Comparison of ENCODE assay signal across 10 mouse cellular contexts in the genomic region with DNA sequence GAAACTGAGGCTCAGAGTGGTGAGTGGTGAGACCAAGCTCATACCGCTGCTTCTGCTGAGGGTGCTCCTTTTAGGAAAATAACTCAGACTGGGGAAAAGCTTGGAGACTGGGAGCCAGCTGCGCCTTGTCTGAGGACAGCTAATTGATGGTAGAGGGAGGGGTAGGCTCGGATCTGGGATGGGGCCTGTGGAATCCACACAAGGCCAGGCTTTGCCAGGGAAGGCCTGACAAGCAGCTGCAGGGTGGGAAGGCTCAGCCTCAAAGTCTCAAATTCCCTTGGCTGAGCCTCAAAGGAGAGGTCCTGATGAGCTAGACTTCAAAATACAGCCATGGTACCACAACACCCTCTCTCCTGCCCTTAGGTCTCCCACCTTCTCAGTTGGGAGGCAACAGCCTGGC. TPM values are rescaled to one million over a fixed set of nuclear protein-coding genes. Genes with fewer than 3 reads are reported as not detected.
DNase-seq lines count a peak whose midpoint lies in the region; ATAC-seq and TF ChIP-seq lines count a peak whose summit lies in the region.
"Had no signal": no experiment of that assay in that cellular context is flagged by ENCODE, and none has a peak within 500 bp of the region (broad histone marks: within the 10 kb centered on the region; RNA-seq: fewer than 3 reads in every experiment).

No protein-coding gene starts in this region.

- H3K4me1 ChIP-seq in heart, embryonic 11.5 days (ENCODE audit: control insufficient read depth, insufficient read depth, low read length) = no peaks in the 10 kb centered on the region
- no peaks in the 10 kb centered on the region for H3K4me1 ChIP-seq in liver, embryonic 12.5 days
- no peaks in the 10 kb centered on the region; the same call in 1 of the 2 replicates for H3K4me1 ChIP-seq in limb, embryonic 14.5 days (ENCODE audit: control insufficient read depth, insufficient read depth, low read length)
- H3K4me1 ChIP-seq in stomach, embryonic 15.5 days = peaks cover 27% of the 10 kb centered on the region

- no peak for ATAC-seq in heart, embryonic 11.5 days (replicated peaks; ENCODE audit: insufficient number of reproducible peaks, low FRiP score, low TSS enrichment)
- no peak for ATAC-seq in liver, embryonic 12.5 days
- peak; percentile 74; the same call in 1 of the 2 replicates for ATAC-seq in limb, embryonic 14.5 days (ENCODE audit: low FRiP score, low read depth)
- ATAC-seq in stomach, embryonic 15.5 days (ENCODE audit: insufficient read depth, low FRiP score, low read depth) = peak; percentile 44; the same call in 1 of the 2 replicates

- H3K36me3 ChIP-seq in heart, embryonic 11.5 days (ENCODE audit: control insufficient read depth, insufficient read depth, low read length) = no peaks in the 10 kb centered on the region
- H3K36me3 ChIP-seq in liver, embryonic 12.5 days = no peaks in the 10 kb centered on the region
- no peaks in the 10 kb centered on the region for H3K36me3 ChIP-seq in limb, embryonic 14.5 days (ENCODE audit: control insufficient read depth, insufficient read depth, low read length)
- no peaks in the 10 kb centered on the region for H3K36me3 ChIP-seq in stomach, embryonic 15.5 days

- no peak overlapping the region for H3K9ac ChIP-seq in heart, embryonic 11.5 days (ENCODE audit: low read depth, low read length)
- H3K9ac ChIP-seq in liver, embryonic 12.5 days = no peak overlapping the region
- H3K9ac ChIP-seq in limb, embryonic 14.5 days (ENCODE audit: low read depth, low read length, severe bottlenecking) = no peak overlapping the region
- H3K9ac ChIP-seq in stomach, embryonic 15.5 days = no peak overlapping the region
- H3K9ac ChIP-seq: liver, embryonic 14.5 days had no signal

- 40% methylated on average over 3 of the region's 3 CpGs for WGBS in heart, embryonic 11.5 days (ENCODE audit: insufficient replicate concordance)
- WGBS in liver, embryonic 12.5 days (ENCODE audit: insufficient replicate concordance) = 50% methylated on average over 3 of the region's 3 CpGs
- 16% methylated on average over 3 of the region's 3 CpGs for WGBS in limb, embryonic 14.5 days
- WGBS in stomach, embryonic 15.5 days = 33% methylated on average over 3 of the region's 3 CpGs

- TF ChIP-seq POLR2A in limb, embryonic 14.5 days (IDR thresholded peaks at IDR 0.05; ENCODE audit: borderline replicate concordance, extremely low read depth, insufficient read depth, insufficient read length) = no peak

- intact Hi-C loops in heart, postnatal 10 days (cut with DNase I) = no loop called here

- H3K27ac ChIP-seq in heart, embryonic 11.5 days (ENCODE audit: low read depth, low read length) = no peak overlapping the region
- H3K27ac ChIP-seq in liver, embryonic 12.5 days = no peak overlapping the region
- no peak overlapping the region for H3K27ac ChIP-seq in limb, embryonic 14.5 days (replicated peaks; ENCODE audit: low read depth, low read length)
- peak overlapping the region; percentile 62 for H3K27ac ChIP-seq in stomach, embryonic 15.5 days
- H3K27ac ChIP-seq: liver, embryonic 14.5 days had no signal

- H3K27me3 ChIP-seq in heart, embryonic 11.5 days (ENCODE audit: control insufficient read depth, insufficient read depth, low read length) = no peaks in the 10 kb centered on the region; the same call in 1 of the 2 replicates
- no peaks in the 10 kb centered on the region for H3K27me3 ChIP-seq in liver, embryonic 12.5 days (replicated peaks)
- H3K27me3 ChIP-seq in limb, embryonic 14.5 days (ENCODE audit: control insufficient read depth, insufficient read depth, low read length) = no peaks in the 10 kb centered on the region
- H3K27me3 ChIP-seq in stomach, embryonic 15.5 days (replicated peaks) = no peaks in the 10 kb centered on the region

- H3K9me3 ChIP-seq in heart, embryonic 11.5 days (replicated peaks; ENCODE audit: control insufficient read depth, low read length) = no peaks in the 10 kb centered on the region
- no peaks in the 10 kb centered on the region for H3K9me3 ChIP-seq in liver, embryonic 12.5 days (replicated peaks)
- no peaks in the 10 kb centered on the region for H3K9me3 ChIP-seq in limb, embryonic 14.5 days (ENCODE audit: control insufficient read depth, low read length)
- no peaks in the 10 kb centered on the region for H3K9me3 ChIP-seq in stomach, embryonic 15.5 days

- H3K4me2 ChIP-seq in heart, embryonic 11.5 days = no peak overlapping the region
- no peak overlapping the region for H3K4me2 ChIP-seq in liver, embryonic 12.5 days
- H3K4me2 ChIP-seq in limb, embryonic 14.5 days (replicated peaks; ENCODE audit: low read depth, low read length, severe bottlenecking) = no peak overlapping the region
- no peak overlapping the region for H3K4me2 ChIP-seq in stomach, embryonic 15.5 days

- no peak overlapping the region for H3K4me3 ChIP-seq in heart, embryonic 11.5 days (ENCODE audit: low read depth, low read length)
- no peak overlapping the region for H3K4me3 ChIP-seq in liver, embryonic 12.5 days
- no peak overlapping the region for H3K4me3 ChIP-seq in limb, embryonic 14.5 days (replicated peaks; ENCODE audit: low read length)
- no peak overlapping the region for H3K4me3 ChIP-seq in stomach, embryonic 15.5 days (replicated peaks)

- peak; percentile 30 for DNase-seq in heart, postnatal 10 days
- DNase-seq in liver = peak; percentile 20
- peak; percentile 39 for DNase-seq in limb, embryonic 14.5 days (ENCODE audit: low spot score)
- no peak for DNase-seq in cerebellum, postnatal 4 days (ENCODE audit: low spot score in 2 of 2)
- no peak for DNase-seq in ovary, postnatal 36 days (ENCODE audit: low spot score)
- DNase-seq: right cerebral cortex, postnatal 25 days had no signal

RNA-seq across cellular contexts. Expression of a gene that starts 36.9 kb away (rescaled TPM):
- total RNA-seq in heart, postnatal 10 days (2021) = 10 to 100 TPM; 20.9 to 21.8 TPM
- 3.1 and 3.3 TPM in 2 replicates for polyA plus RNA-seq in heart, embryonic 11.5 days (2014; fragmentation: Nextera tagmentation; extraction: Ambion mirVana)
- polyA plus RNA-seq in liver, embryonic 12.5 days (2016; fragmentation: Nextera tagmentation; extraction: Ambion mirVana) = 8.0 and 9.2 TPM in 2 replicates
- polyA plus RNA-seq in limb, embryonic 14.5 days (2012; rRNA removed) = 24.4 and 30.0 TPM in 2 replicates
- polyA plus RNA-seq in limb, embryonic 14.5 days (2014; fragmentation: Nextera tagmentation; extraction: Ambion mirVana) = 6.5 and 8.0 TPM in 2 replicates
- 11.0 and 11.5 TPM in 2 replicates for polyA plus RNA-seq in stomach, embryonic 15.5 days (2015; fragmentation: Nextera tagmentation; extraction: Ambion mirVana)

Comparison
In these comparisons a context has a peak if more than half of its experiments do, and no peak if none do; other contexts are left out.
1. DNase-seq: peak in heart, postnatal 10 days (2 of 2), liver (single experiment) and limb, embryonic 14.5 days (single experiment); none in cerebellum, postnatal 4 days (0 of 2) and ovary, postnatal 36 days (single experiment).
2. ATAC-seq: peak in limb, embryonic 14.5 days (single experiment) and stomach, embryonic 15.5 days (single experiment); none in heart, embryonic 11.5 days (single experiment) and liver, embryonic 12.5 days (single experiment).